Mouse (Mus musculus) cerebellum, adult 18-20 months (tissue): ENCODE results near the gene Camk2n1.

Experiments
- DNase-seq, 2 experiments: peaks; one replicate each; pipeline ENCODE4 v3.0.0; 2021

Gene Camk2n1

DNA sequence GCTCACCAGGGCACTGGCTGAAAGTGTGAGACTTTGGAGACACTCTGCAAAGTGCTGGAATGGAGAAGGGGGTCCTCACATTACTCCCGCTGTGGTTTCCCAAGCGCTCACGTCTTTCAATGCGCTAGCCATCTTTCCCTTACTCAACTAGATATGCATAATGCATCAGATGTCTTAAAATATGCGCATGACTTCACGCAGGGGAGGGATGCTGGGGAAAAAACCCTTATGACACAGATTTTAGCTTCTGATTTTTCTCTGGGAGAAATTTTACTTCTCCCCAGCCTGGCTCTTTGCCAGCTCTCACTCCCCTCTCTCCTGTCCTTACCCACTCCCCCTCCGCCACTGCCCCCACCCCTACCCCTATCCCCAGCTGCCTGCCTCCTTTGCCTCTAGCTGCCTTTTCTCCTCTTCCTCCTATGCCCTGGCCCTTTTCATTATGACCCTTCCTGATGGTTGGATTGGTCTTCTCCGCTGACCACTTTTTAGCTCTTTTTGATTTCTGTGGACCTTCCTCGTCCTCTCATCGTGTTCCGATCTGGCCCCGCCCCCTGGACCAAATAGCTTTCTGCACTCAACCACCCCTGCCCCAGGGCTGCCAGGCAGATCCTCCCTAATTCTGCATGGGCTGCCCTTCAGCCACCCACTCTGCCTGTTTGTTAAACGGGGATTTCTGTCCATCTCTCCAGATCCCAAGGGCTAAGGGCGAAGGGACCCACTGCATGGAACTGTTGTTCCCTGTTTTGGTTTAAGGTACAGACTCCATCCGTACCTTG lies 6.1 kb upstream of the Camk2n1 start:
- no peak for DNase-seq

GRCm38 (mm10) chr4:138448872-138449615 lies 5.1 kb upstream of the Camk2n1 start:
- no peak for DNase-seq

- no peak for DNase-seq
These were observed 4.3 kb upstream of the Camk2n1 start for GRCm38 (mm10) chr4:138449636-138450314.

DNA sequence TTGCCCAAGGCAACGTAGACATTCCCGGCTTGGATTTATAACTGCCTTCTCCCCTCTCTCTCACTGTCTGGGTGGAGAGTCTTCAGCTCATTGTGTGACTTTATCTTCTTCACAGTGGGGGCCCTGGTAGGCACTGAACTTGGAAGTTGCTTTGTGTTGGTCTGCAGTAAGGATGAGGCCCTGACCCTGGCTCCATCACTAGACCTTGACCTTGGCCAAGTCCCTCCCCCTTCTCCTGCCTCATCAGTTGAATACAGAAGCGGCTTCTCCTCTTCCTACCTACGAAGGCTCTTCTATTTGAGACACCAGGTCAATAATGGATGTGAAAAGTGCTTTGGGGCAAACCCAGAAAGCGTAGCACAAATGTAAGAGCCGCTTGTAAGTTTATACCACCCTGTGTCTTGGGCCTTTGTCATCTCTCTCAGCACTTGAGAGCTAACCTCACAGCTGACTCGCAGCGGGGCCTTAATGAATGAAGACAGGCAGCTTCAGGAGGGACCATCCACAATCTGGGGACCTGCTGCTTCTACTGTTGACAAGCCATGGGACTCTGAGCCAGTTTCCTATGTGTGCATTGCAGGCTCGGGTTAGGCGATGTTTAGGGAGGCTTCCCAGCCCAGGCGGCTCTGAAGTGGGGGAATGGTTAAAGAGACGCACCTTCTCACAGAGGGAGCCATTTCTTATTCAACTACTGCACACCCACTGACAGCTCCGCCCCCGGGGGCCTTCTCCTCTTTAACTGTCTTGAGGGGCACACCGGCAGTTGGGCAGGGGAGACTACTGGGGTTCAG lies 1.6 kb upstream of the Camk2n1 start:
- no peak for DNase-seq

DNA sequence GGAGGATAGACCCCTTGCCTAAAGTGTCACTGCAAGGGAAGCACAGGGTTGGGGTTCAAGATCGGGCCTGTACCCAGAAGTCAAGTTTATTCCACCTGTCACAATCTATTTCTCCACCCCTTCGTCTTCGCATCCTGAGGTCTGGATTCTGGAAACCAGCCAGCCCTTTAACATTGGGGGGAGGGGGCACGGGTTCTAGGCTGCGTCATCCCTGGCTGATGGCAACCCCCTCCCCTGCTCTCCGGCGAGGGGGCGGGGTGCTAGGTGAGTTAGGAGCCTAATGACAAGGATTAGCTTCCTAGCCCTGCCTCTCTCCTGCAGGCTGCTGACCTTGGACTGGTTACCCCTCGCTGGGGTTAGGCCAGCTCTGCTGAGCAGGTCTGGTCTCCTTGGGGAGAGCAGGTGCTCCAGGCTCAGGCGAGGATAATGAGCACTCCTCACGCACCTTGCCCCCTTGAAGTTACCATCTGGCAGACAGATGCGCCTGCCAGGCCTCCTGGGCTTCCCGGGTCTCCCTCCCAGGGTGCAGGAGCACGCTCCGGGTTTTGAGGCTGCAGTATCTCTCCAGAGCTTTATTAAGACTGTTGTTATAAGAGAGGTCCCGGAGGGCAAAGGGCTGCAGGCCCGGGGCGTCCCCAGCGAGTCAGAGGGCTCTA lies 889 bp upstream of the Camk2n1 start:
- DNase-seq, result peak; percentile 61 to 80

- peak; percentile 72 to 78 for DNase-seq
These were observed 542 bp downstream of the Camk2n1 start for GRCm38 (mm10) chr4:138454571-138455140.

DNA sequence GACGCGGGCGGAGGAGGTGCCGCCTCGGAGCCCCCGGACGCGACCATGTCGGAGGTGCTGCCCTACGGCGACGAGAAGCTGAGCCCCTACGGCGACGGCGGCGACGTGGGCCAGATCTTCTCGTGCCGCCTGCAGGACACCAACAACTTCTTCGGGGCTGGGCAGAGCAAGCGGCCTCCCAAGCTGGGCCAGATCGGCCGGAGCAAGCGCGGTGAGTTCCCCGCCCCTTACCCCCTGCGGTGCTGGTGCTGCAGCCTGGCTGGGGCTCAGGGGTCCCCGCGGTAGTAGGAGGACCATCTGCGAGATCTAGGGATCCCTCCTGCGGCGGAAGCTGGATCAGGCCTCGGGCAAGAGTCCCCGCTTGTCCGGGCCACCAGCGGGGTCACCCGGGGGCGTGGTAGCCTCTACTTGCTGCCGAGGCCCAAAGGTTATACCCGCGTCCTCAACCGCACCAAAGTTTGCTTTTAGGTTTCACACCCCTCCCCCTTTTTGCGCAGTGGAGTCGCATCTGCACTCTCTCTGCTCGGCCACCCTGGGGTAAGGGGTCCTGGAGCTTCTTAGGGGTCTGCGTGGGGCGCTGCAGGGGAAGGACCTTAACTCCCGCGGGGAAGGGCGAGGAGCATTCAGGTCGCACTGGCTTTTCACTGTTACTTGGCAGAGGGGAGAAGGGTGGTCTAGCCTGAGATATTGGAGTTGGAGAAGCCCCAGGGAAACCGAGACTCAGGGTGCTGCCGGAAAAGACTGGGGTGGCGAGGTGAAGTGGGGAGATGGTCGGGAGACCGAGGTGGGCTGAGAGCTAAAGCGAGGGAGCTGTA lies 1.2 kb downstream of the Camk2n1 start:
- peak; percentile 61 to 76 for DNase-seq

DNA sequence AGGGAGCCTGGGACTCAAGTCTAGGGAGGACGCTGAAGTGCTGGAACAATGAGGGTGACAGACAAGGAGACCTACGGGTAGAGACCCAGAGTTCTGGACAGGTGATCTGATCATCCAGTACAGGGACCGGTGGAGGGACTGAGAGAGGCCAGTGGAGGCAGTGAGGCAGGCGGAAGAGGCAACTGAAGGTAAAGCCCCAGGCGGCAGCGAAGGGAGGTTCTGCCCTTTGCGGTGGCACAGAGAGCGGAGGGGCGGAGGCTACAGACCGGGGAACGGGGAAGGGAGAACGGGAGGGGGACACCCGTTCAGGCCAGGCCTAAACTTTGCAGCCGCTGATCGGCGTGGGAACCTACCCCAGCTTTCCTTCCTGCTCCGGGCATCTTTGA lies 1.8 kb downstream of the Camk2n1 start:
- peak; percentile 42 to 51 for DNase-seq

- DNase-seq, result no peak
These were observed 2.4 kb downstream of the Camk2n1 start for GRCm38 (mm10) chr4:138456536-138456935.

GRCm38 (mm10) chr4:138457091-138457490 lies 3.0 kb downstream of the Camk2n1 start:
- no peak for DNase-seq

GRCm38 (mm10) chr4:138458171-138458570 lies 4.1 kb downstream of the Camk2n1 start:
- DNase-seq, result no peak

DNA sequence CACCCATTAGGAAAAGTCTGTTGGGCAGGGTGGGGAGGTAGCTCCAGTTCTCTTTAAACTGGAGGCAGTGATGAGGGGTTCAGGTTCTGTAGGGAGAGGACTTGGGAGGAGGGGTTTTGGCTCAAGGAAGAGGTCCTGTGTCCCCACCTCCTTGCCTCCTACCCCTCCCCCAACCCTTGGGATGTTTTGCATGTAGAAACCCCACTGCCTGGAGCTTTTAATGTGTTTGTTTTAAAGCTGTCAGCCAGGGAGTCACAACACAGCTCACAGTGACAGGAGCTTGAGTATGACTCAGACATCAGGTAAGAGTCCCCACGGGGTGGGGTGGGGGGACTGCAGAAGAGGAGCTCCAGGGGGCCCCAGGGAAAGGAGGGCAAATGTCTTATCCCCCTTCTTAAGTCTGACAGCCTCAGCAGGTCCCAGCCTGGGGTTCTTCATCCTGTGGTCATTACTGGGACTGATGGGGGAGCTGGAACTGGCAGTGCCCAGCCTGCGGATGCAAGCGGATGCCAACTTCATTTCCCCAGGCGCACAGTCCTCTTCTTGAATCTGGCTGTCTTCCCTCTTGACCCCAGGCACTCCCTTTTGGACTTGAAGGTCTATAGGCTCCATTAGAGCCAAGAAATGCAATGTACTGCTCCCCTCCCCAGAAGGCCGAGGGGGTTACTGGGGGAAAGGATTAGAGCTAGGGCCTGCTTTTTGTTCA lies 4.8 kb downstream of the Camk2n1 start:
- no peak for DNase-seq

- no peak for DNase-seq
These were observed 5.7 kb downstream of the Camk2n1 start for GRCm38 (mm10) chr4:138459775-138460174.

- DNase-seq, result no peak
These were observed 6.8 kb downstream of the Camk2n1 start for GRCm38 (mm10) chr4:138460910-138461309.

DNA sequence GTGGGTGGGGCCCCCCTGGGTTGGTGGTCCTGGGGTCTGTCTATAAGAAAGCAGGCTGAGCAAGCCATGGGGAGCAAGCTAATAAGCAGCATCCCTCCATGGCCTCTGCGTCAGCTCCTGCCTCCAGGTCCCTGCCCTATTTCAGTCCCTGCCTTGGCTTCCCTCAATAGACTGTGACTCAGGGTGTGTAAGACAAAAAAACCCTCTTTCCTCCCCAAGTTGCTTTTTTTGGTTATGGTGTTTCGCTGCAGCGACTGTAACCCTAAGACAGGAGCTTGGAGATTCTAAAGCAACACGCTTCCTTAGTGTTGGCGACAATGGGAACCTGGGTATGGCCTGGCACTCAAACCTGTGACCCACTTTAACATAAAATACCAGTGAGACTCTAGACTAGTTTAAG lies 7.4 kb downstream of the Camk2n1 start:
- DNase-seq, result no peak

GRCm38 (mm10) chr4:138462971-138463831 lies 9.1 kb downstream of the Camk2n1 start:
- DNase-seq, result no peak

GRCm38 (mm10) chr4:138463832-138464487 lies 9.8 kb downstream of the Camk2n1 start:
- peak; percentile 55 for DNase-seq

GRCm38 (mm10) chr4:138464667-138465353 lies 10.7 kb downstream of the Camk2n1 start:
- peak in 1 of 2 experiments; percentile 36 for DNase-seq
